In genomic region chr1:135259128-135259436, GRCm38 (mm10) we compare ENCODE assay signal across 7 mouse cellular contexts. TPM values are rescaled to one million over a fixed set of nuclear protein-coding genes. Genes with fewer than 3 reads are reported as not detected.
A peak's percentile ranks its signal among the peaks of the same experiment; 100 is the strongest.
DNase-seq lines count a peak whose midpoint lies in the region; ATAC-seq and TF ChIP-seq lines count a peak whose summit lies in the region.

No protein-coding gene starts in this region.

- intact Hi-C loops in left cerebral cortex, postnatal 10 days (cut with DNase I) = loop anchor here (2.0 to 10.0 kb wide), 2 partner anchors 86 to 106 kb away; no protein-coding TSS in a partner anchor

- no peaks in the 10 kb centered on the region for H3K4me1 ChIP-seq in cortical plate, adult 2 months (ENCODE audit: control insufficient read depth, insufficient read depth, low read length)

- peak; percentile 72 for TF ChIP-seq CTCF in cortical plate, adult 2 months (IDR thresholded peaks at IDR 0.05; ENCODE audit: extremely low read depth, insufficient read depth, low read length)

- peak; percentile 95 for ATAC-seq in megakaryocyte-erythroid progenitor cell, adult 5-6 weeks (replicated peaks; ENCODE audit: low FRiP score, low TSS enrichment, poor library complexity, severe bottlenecking)

- H3K4me3 ChIP-seq in cortical plate, adult 2 months (ENCODE audit: insufficient read depth, low read length) = no peak overlapping the region

- DNase-seq in adrenal gland, adult 18-20 months (ENCODE audit: low spot score in 2 of 2) = peak; percentile 77 to 80
- DNase-seq in gastrocnemius, postnatal 10 days = peak; percentile 82
- peak; percentile 92 for DNase-seq in induced T-regulatory cell, adult 2 months (ENCODE audit: low read depth)
- DNase-seq in left cerebral cortex, postnatal 10 days (ENCODE audit: extremely low spot score in 1 of 2, low spot score in 2 of 2) = peak; percentile 56 to 82
- DNase-seq in skeletal muscle tissue, adult 2 months (ENCODE audit: low read depth, low spot score) = peak; percentile 57

- H3K27ac ChIP-seq in cortical plate, adult 2 months (ENCODE audit: insufficient read depth, low read length) = no peak overlapping the region

- TF ChIP-seq POLR2A in cortical plate, adult 2 months (IDR thresholded peaks at IDR 0.05; ENCODE audit: extremely low read depth, insufficient read depth, low read length) = no peak

RNA-seq across cellular contexts. Expression of gene Elf3, which starts 0.7 kb away (rescaled TPM):
- total RNA-seq in adrenal gland, adult 18-20 months (2021) = under 1 TPM in 1 of 2 experiments, not detected in 1; 0.19 TPM
- 0.11 and 0.21 TPM in 2 replicates for polyA plus RNA-seq in cortical plate, adult 2 months (2012; rRNA removed)
- total RNA-seq in gastrocnemius, postnatal 10 days (2021) = under 1 TPM; 0.23 to 0.25 TPM
- total RNA-seq in left cerebral cortex, postnatal 10 days (2021) = not detected
- not detected in 2 replicates for total RNA-seq in megakaryocyte-erythroid progenitor cell, adult 5-6 weeks (2014; fragmentation: Nextera tagmentation)
- total RNA-seq in megakaryocyte-erythroid progenitor cell, adult 5-6 weeks (2017) = not detected in 2 replicates

RNA-seq across cellular contexts. Expression of gene Rnpep, which starts 24.8 kb away (rescaled TPM):
- total RNA-seq in adrenal gland, adult 18-20 months (2021) = 10 to 100 TPM; 45.2 to 51.1 TPM
- 47.4 and 53.8 TPM in 2 replicates for polyA plus RNA-seq in cortical plate, adult 2 months (2012; rRNA removed)
- 10 to 100 TPM; 11.4 to 16.8 TPM for total RNA-seq in gastrocnemius, postnatal 10 days (2021)
- 10 to 100 TPM; 47.3 to 52.1 TPM for total RNA-seq in left cerebral cortex, postnatal 10 days (2021)
- 29.7 and 53.8 TPM in 2 replicates for total RNA-seq in megakaryocyte-erythroid progenitor cell, adult 5-6 weeks (2014; fragmentation: Nextera tagmentation)
- total RNA-seq in megakaryocyte-erythroid progenitor cell, adult 5-6 weeks (2017) = 19.1 and 22.6 TPM in 2 replicates

RNA-seq across cellular contexts. Expression of gene Timm17a, which starts 54.5 kb away (rescaled TPM):
- 100 to 1,000 TPM; 184 to 263 TPM for total RNA-seq in adrenal gland, adult 18-20 months (2021)
- polyA plus RNA-seq in cortical plate, adult 2 months (2012; rRNA removed) = 82.7 and 88.6 TPM in 2 replicates
- 100 to 1,000 TPM; 201 to 217 TPM for total RNA-seq in gastrocnemius, postnatal 10 days (2021)
- 100 to 1,000 TPM; 155 to 166 TPM for total RNA-seq in left cerebral cortex, postnatal 10 days (2021)
- total RNA-seq in megakaryocyte-erythroid progenitor cell, adult 5-6 weeks (2014; fragmentation: Nextera tagmentation) = 98.7 and 119 TPM in 2 replicates
- 34.5 and 46.8 TPM in 2 replicates for total RNA-seq in megakaryocyte-erythroid progenitor cell, adult 5-6 weeks (2017)
